In genomic region chr3:86123251-86123746, GRCm38 (mm10) we compare ENCODE assay signal across 18 mouse cellular contexts. TPM values are rescaled to one million over a fixed set of nuclear protein-coding genes. Genes with fewer than 3 reads are reported as not detected.
DNase-seq lines count a peak whose midpoint lies in the region; ATAC-seq and TF ChIP-seq lines count a peak whose summit lies in the region.
"Had no signal": no experiment of that assay in that cellular context is flagged by ENCODE, and none has a peak within 500 bp of the region (broad histone marks: within the 10 kb centered on the region; RNA-seq: fewer than 3 reads in every experiment).

No protein-coding gene starts in this region.

- H3K4me2 ChIP-seq in liver, embryonic 14.5 days (ENCODE audit: low read depth): no peak overlapping the region
- H3K4me2 ChIP-seq: embryonic facial prominence, embryonic 13.5 days; forebrain, embryonic 12.5 days; heart, embryonic 12.5 days; hindbrain, embryonic 15.5 days had no signal

- WGBS in liver, embryonic 14.5 days (ENCODE audit: insufficient replicate concordance): 64% methylated on average over 8 of the region's 8 CpGs

- TF ChIP-seq POLR2A in MEL (IDR thresholded peaks at IDR 0.05; ENCODE audit: control insufficient read depth in 1 of 2, insufficient read depth in 1 of 2, low read depth in 1 of 2, low read length in 2 of 2, poor library complexity in 1 of 2): no peak

- H3K9me3 ChIP-seq in MEL (replicated peaks; ENCODE audit: insufficient read depth, low read length): no peaks in the 10 kb centered on the region
- H3K9me3 ChIP-seq in liver, embryonic 14.5 days (ENCODE audit: control insufficient read depth, low read length): no peaks in the 10 kb centered on the region
- H3K9me3 ChIP-seq: embryonic facial prominence, embryonic 13.5 days; forebrain, embryonic 12.5 days; heart, embryonic 12.5 days; hindbrain, embryonic 15.5 days had no signal

- peak overlapping the region; percentile 7 to 8; a peak in 2 of 4 replicates for H3K4me3 ChIP-seq in MEL (ENCODE audit: control insufficient read depth in 1 of 2, insufficient read depth in 1 of 2, low read depth in 2 of 2, low read length in 2 of 2)
- H3K4me3 ChIP-seq in liver, embryonic 14.5 days (ENCODE audit: insufficient read depth in 1 of 2, low read depth in 2 of 2, low read length in 2 of 2): no peak overlapping the region
- H3K4me3 ChIP-seq: embryonic facial prominence, embryonic 13.5 days; forebrain, embryonic 12.5 days; heart, embryonic 12.5 days; hindbrain, embryonic 15.5 days had no signal

- H3K9ac ChIP-seq in MEL (ENCODE audit: control insufficient read depth, low read depth, low read length, poor library complexity, severe bottlenecking): peak overlapping the region; percentile 5; the same call in 1 of the 2 replicates
- H3K9ac ChIP-seq in liver, embryonic 14.5 days (replicated peaks): no peak overlapping the region
- H3K9ac ChIP-seq: embryonic facial prominence, embryonic 13.5 days; forebrain, embryonic 12.5 days; heart, embryonic 12.5 days; hindbrain, embryonic 15.5 days had no signal

- no peak for TF ChIP-seq CTCF in MEL (IDR thresholded peaks at IDR 0.05 in 2 of 3, conservative IDR thresholded peaks at IDR 0.05 in 1 of 3; ENCODE audit: control insufficient read depth in 1 of 3, insufficient read depth in 1 of 3, low read depth in 2 of 3, low read length in 3 of 3, poor library complexity in 1 of 3, severe bottlenecking in 1 of 3)
- TF ChIP-seq CTCF in liver, embryonic 14.5 days (IDR thresholded peaks at IDR 0.05; ENCODE audit: low read depth): no peak

- peaks cover 0 to 11% of the 10 kb centered on the region in 2 experiments; a peak in 2 of 4 replicates for H3K36me3 ChIP-seq in MEL (ENCODE audit: control insufficient read depth in 1 of 2, insufficient read depth in 2 of 2, low read length in 2 of 2)
- no peaks in the 10 kb centered on the region for H3K36me3 ChIP-seq in liver, embryonic 14.5 days (replicated peaks; ENCODE audit: control insufficient read depth, insufficient read depth, low read depth)
- H3K36me3 ChIP-seq: forebrain, embryonic 12.5 days had no signal

- peak; percentile 91 to 93 for TF ChIP-seq EP300 in MEL (IDR thresholded peaks at IDR 0.05; ENCODE audit: low read depth in 1 of 2, low read length in 2 of 2)
- TF ChIP-seq EP300 in liver, embryonic 14.5 days (IDR thresholded peaks at IDR 0.05; ENCODE audit: low read depth): 0 out of 2 replicates have a peak, but pooled peaks have one; percentile 18

- peak overlapping the region; percentile 73 for H3K27ac ChIP-seq in MEL (ENCODE audit: control insufficient read depth, low read depth, low read length)
- H3K27ac ChIP-seq in liver, embryonic 14.5 days: no peak overlapping the region
- H3K27ac ChIP-seq: embryonic facial prominence, embryonic 13.5 days; forebrain, embryonic 12.5 days; hindbrain, embryonic 15.5 days had no signal

- ATAC-seq in liver, embryonic 14.5 days (ENCODE audit: insufficient read depth): peak; percentile 41; the same call in 1 of the 2 replicates
- ATAC-seq in megakaryocyte-erythroid progenitor cell, adult 5-6 weeks (replicated peaks; ENCODE audit: low FRiP score, low TSS enrichment, poor library complexity, severe bottlenecking): peak; percentile 67
- ATAC-seq: forebrain, embryonic 16.5 days; Patski had no signal

- peaks cover 0 to 8% of the 10 kb centered on the region in 2 experiments; a peak in 3 of 4 replicates for H3K4me1 ChIP-seq in MEL (ENCODE audit: control insufficient read depth in 1 of 2, insufficient read depth in 2 of 2, low read length in 2 of 2)
- H3K4me1 ChIP-seq in liver, embryonic 14.5 days (replicated peaks; ENCODE audit: control insufficient read depth in 2 of 2, insufficient read depth in 2 of 2, low read length in 1 of 2): peaks cover 0 to 2% of the 10 kb centered on the region in 2 experiments; a peak in 1 of 4 replicates
- H3K4me1 ChIP-seq: forebrain, embryonic 12.5 days; heart, embryonic 12.5 days; hindbrain, embryonic 15.5 days had no signal

- H3K79me2 ChIP-seq in MEL (ENCODE audit: control insufficient read depth, insufficient read depth, low read length, poor library complexity): no peaks in the 10 kb centered on the region

- DNase-seq in MEL (ENCODE audit: low read depth, low spot score) (peak; percentile 81), ZHBTc4 (ENCODE audit: low read depth, low spot score) (peak; percentile 28)
- DNase-seq in liver, embryonic 14.5 days (ENCODE audit: low read depth in 3 of 3, low spot score in 3 of 3): no peak
- no peak for DNase-seq in kidney, postnatal 10 days
- DNase-seq in lung, postnatal 25 days (ENCODE audit: low spot score): no peak
- DNase-seq in heart, adult 18-20 months: no peak
- DNase-seq: adrenal gland, postnatal 10 days; cerebellum, adult 18-20 months; cerebellum, adult 9-11 months; cerebellum, postnatal 36 days; gastrocnemius, postnatal 10 days had no signal

- H3K27me3 ChIP-seq in MEL (ENCODE audit: control insufficient read depth in 1 of 2, insufficient read depth in 2 of 2, low read length in 2 of 2): no peaks in the 10 kb centered on the region
- H3K27me3 ChIP-seq in liver, embryonic 14.5 days (ENCODE audit: control insufficient read depth, insufficient read depth, low read length): no peaks in the 10 kb centered on the region
- H3K27me3 ChIP-seq: embryonic facial prominence, embryonic 13.5 days; forebrain, embryonic 12.5 days; heart, embryonic 12.5 days; hindbrain, embryonic 15.5 days; Patski had no signal

- TF ChIP-seq RAD21 in MEL (IDR thresholded peaks at IDR 0.05; ENCODE audit: low read depth, low read length): no peak

TF ChIP-seq in MEL, 35 proteins besides CTCF, POLR2A, EP300 and RAD21 (continues in another document):
- TF ChIP-seq KAT2A (conservative IDR thresholded peaks at IDR 0.05; ENCODE audit: low read depth, low read length): no peak
- TF ChIP-seq NELFE (IDR thresholded peaks at IDR 0.05; ENCODE audit: low read depth, low read length): no peak
- TF ChIP-seq NRF1 (IDR thresholded peaks at IDR 0.05; ENCODE audit: insufficient read depth, low read depth, low read length, poor library complexity, severe bottlenecking): no peak
- peak; percentile 76 for TF ChIP-seq ZNF384 (IDR thresholded peaks at IDR 0.05; ENCODE audit: low read depth, low read length)
- TF ChIP-seq MYC (IDR thresholded peaks at IDR 0.05; ENCODE audit: low read depth, low read length): peak; percentile 41; the same call in 1 of the 2 replicates
- no peak for TF ChIP-seq TBP (IDR thresholded peaks at IDR 0.05; ENCODE audit: low read depth, low read length)
- peak; percentile 95 for TF ChIP-seq TCF12 (IDR thresholded peaks at IDR 0.05; ENCODE audit: low read depth, low read length)
- peak; percentile 75 for TF ChIP-seq TAL1 (IDR thresholded peaks at IDR 0.05; ENCODE audit: low read length)
- no peak for TF ChIP-seq UBTF (IDR thresholded peaks at IDR 0.05; ENCODE audit: borderline replicate concordance, insufficient read depth, low read depth, low read length)
- no peak; the same call in none of the 2 replicates for TF ChIP-seq MAX (IDR thresholded peaks at IDR 0.05; ENCODE audit: low read length)
- no peak for TF ChIP-seq POLR2AphosphoS5 (IDR thresholded peaks at IDR 0.05; ENCODE audit: borderline replicate concordance, low read depth, low read length)
- no peak for TF ChIP-seq CHD1 (IDR thresholded peaks at IDR 0.05; ENCODE audit: low read depth, low read length)
- no peak for TF ChIP-seq MAFK (IDR thresholded peaks at IDR 0.05; ENCODE audit: borderline replicate concordance, low read depth, low read length)
- TF ChIP-seq MXI1 (IDR thresholded peaks at IDR 0.05; ENCODE audit: low read depth, low read length): peak; percentile 57; the same call in 1 of the 2 replicates
- TF ChIP-seq ZC3H11A (IDR thresholded peaks at IDR 0.05; ENCODE audit: low read depth, low read length): no peak
- TF ChIP-seq USF2 (IDR thresholded peaks at IDR 0.05; ENCODE audit: borderline replicate concordance in 1 of 2, insufficient read depth in 1 of 2, low read depth in 1 of 2, low read length in 2 of 2): no peak
- TF ChIP-seq ZKSCAN1 (IDR thresholded peaks at IDR 0.05; ENCODE audit: low read depth, low read length): no peak
- TF ChIP-seq MAZ (IDR thresholded peaks at IDR 0.05; ENCODE audit: low read depth, low read length): no peak; the same call in 1 of the 2 replicates
- peak; percentile 81 for TF ChIP-seq ETS1 (IDR thresholded peaks at IDR 0.05; ENCODE audit: low read depth, low read length)
- no peak for TF ChIP-seq POLR2AphosphoS2 (IDR thresholded peaks at IDR 0.05; ENCODE audit: low read length)
- TF ChIP-seq CHD2 (IDR thresholded peaks at IDR 0.05; ENCODE audit: low read length): no peak
- peak; percentile 97 for TF ChIP-seq GATA1 (IDR thresholded peaks at IDR 0.05; ENCODE audit: low read depth, low read length)
- TF ChIP-seq SIN3A (IDR thresholded peaks at IDR 0.05; ENCODE audit: low read length): peak; percentile 69
- no peak for TF ChIP-seq SMC3 (IDR thresholded peaks at IDR 0.05; ENCODE audit: low read depth, low read length)
- no peak for TF ChIP-seq USF1 (IDR thresholded peaks at IDR 0.05; ENCODE audit: low read depth, low read length)
- no peak for TF ChIP-seq MYB (IDR thresholded peaks at IDR 0.05; ENCODE audit: low read depth, low read length)
- no peak for TF ChIP-seq ZMIZ1 (IDR thresholded peaks at IDR 0.05; ENCODE audit: low read depth, low read length)
- no peak for TF ChIP-seq JUND (IDR thresholded peaks at IDR 0.05; ENCODE audit: low read depth, low read length)
- TF ChIP-seq MEF2A (IDR thresholded peaks at IDR 0.05; ENCODE audit: extremely low read depth, insufficient replicate concordance, low read depth, low read length, poor library complexity, severe bottlenecking): no peak
- peak; percentile 10; the same call in 1 of the 2 replicates for TF ChIP-seq BHLHE40 (IDR thresholded peaks at IDR 0.05; ENCODE audit: borderline replicate concordance, low read depth, low read length)
- TF ChIP-seq ELF1 (IDR thresholded peaks at IDR 0.05; ENCODE audit: low read depth, low read length): peak; percentile 53; the same call in 1 of the 2 replicates
- peak; percentile 86 for TF ChIP-seq RCOR1 (IDR thresholded peaks at IDR 0.05; ENCODE audit: low read depth, low read length)
- TF ChIP-seq HCFC1 (IDR thresholded peaks at IDR 0.05; ENCODE audit: low read depth, low read length): no peak

RNA-seq across cellular contexts. Expression of gene Rps3a1, which starts 19.2 kb away (rescaled TPM):
- 2,397 and 2,507 TPM in 2 replicates for total RNA-seq in MEL (2012; rRNA removed)
- 1,000 to 10,000 TPM in 1 of 2 experiments, not detected in 1; 1,198 TPM for polyA plus RNA-seq in MEL (2012; ENCODE audit: insufficient read depth in 1 of 2, insufficient read length in 2 of 2, low read depth in 1 of 2, low replicate concordance in 2 of 2, missing spikeins in 1 of 2)
- 548 and 1,025 TPM in 2 replicates for polyA plus RNA-seq in liver, embryonic 14.5 days (2012; rRNA removed)
- 946 and 980 TPM in 2 replicates for polyA plus RNA-seq in liver, embryonic 14.5 days (2014; fragmentation: Nextera tagmentation; extraction: Ambion mirVana)
- total RNA-seq in megakaryocyte-erythroid progenitor cell, adult 5-6 weeks (2014; fragmentation: Nextera tagmentation): 3,660 and 3,786 TPM in 2 replicates
- total RNA-seq in megakaryocyte-erythroid progenitor cell, adult 5-6 weeks (2017): 6,025 and 7,409 TPM in 2 replicates
- 100 to 1,000 TPM; 535 to 579 TPM for total RNA-seq in heart, adult 18-20 months (2021)

Comparison
In these comparisons a context has a peak if more than half of its experiments do, and no peak if none do; other contexts are left out.
1. DNase-seq: peak in MEL (single experiment) and ZHBTc4 (single experiment); none in liver, embryonic 14.5 days (0 of 3), kidney, postnatal 10 days (single experiment), lung, postnatal 25 days (single experiment) and heart, adult 18-20 months (0 of 2).
2. H3K4me3 ChIP-seq: peak in MEL (2 of 2); none in liver, embryonic 14.5 days (0 of 2).